Mouse (Mus musculus): ENCODE measurements around the gene Epb41l1. TPM values are rescaled to one million over a fixed set of nuclear protein-coding genes. Genes with fewer than 3 reads are reported as not detected.

Gene Epb41l1
- polyA plus RNA-seq, 1 experiment from 2014 or later = 16.1 TPM

DNA sequence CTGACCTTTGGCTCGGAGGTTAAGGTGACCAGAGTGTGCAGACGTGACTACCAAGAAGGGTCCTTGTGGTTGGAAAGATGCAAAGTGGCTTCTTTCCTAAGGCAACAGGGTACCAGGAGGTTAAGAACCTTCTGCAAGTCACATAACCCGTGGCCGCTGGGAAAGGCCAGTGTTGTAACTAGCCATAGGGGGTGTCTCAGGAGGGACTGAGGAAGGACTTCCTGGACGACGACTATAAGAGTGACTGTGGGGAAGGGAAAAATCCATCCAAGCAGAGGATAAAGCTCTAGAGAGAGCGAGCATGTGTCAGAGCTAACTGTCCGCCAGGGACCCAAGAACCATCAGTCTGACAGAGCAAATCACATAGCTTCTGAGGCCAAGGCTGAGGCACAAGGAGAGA lies 48.8 kb downstream of the Epb41l1 start:
- no peak overlapping the region for H3K27ac ChIP-seq (replicated peaks)
- peaks cover 12% of the 10 kb centered on the region for H3K4me1 ChIP-seq (replicated peaks)
- no peak; the same call in 1 of the 2 replicates for ATAC-seq (ENCODE audit: low FRiP score, low read depth)
- no peak overlapping the region for H3K4me2 ChIP-seq
- H3K9me3 ChIP-seq = no peaks in the 10 kb centered on the region
- WGBS = 75% methylated on average over 8 of the region's 8 CpGs
- H3K4me3 ChIP-seq = no peak overlapping the region
- H3K9ac ChIP-seq = no peak overlapping the region
- H3K27me3 ChIP-seq = no peaks in the 10 kb centered on the region
- no peaks in the 10 kb centered on the region for H3K36me3 ChIP-seq

DNA sequence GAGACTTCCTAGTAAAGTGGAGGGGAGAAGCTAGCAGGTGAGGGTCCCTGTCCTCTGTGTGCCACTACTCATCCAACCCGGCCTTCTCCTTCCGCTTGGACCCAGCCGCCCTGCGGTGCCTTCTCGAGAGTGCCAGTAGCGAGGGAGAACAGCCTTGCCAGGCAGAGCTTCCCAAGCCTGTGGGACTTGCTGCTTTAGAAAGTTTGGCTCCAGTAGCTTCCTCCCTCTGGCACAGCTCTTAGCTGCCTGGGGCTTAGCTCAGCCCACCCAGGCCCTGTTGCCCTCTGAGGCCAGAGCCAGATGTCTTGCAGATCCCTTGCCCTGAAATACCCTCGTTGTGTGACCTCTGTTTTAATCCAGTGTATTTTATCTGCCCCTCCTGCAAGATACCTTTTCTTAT lies 50.2 kb downstream of the Epb41l1 start:
- Histone ChIP-seq H3K9ac (no peak overlapping the region), H3K4me3 (no peak overlapping the region), H3K4me1 (replicated peaks) (peaks cover 24% of the 10 kb centered on the region), H3K27me3 (no peaks in the 10 kb centered on the region), H3K9me3 (no peaks in the 10 kb centered on the region), H3K36me3 (no peaks in the 10 kb centered on the region), H3K27ac (replicated peaks) (no peak overlapping the region), H3K4me2 (no peak overlapping the region)
- 73% methylated on average over 7 of the region's 7 CpGs for WGBS
- no peak for ATAC-seq (ENCODE audit: low FRiP score, low read depth)

DNA sequence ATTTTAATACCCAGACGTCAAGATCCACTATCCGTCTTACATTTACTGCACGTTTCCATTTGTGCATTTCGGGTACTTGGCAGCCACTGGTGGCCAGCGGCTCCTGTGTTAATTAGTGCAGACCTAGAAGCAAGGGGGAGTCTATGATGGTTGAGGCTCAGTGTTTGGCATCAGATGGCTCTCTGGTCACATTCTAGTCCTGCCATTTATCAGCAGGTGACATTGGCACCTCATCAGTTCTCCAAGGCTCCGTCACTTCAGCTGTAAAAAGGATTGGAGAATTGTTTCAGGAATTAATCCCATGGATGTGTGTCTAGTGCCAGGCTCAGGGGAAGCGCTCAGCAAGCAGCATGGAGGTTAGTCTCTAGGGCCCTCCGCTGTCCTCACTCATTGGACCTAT lies 51.6 kb downstream of the Epb41l1 start:
- H3K4me2 ChIP-seq = no peak overlapping the region
- H3K27ac ChIP-seq (replicated peaks) = no peak overlapping the region
- H3K9me3 ChIP-seq = no peaks in the 10 kb centered on the region
- WGBS = 79% methylated on average over 8 of the region's 8 CpGs
- no peaks in the 10 kb centered on the region for H3K36me3 ChIP-seq
- H3K27me3 ChIP-seq = no peaks in the 10 kb centered on the region
- no peak overlapping the region for H3K4me3 ChIP-seq
- no peak for ATAC-seq (ENCODE audit: low FRiP score, low read depth)
- peaks cover 37% of the 10 kb centered on the region for H3K4me1 ChIP-seq (replicated peaks)
- H3K9ac ChIP-seq = no peak overlapping the region

DNA sequence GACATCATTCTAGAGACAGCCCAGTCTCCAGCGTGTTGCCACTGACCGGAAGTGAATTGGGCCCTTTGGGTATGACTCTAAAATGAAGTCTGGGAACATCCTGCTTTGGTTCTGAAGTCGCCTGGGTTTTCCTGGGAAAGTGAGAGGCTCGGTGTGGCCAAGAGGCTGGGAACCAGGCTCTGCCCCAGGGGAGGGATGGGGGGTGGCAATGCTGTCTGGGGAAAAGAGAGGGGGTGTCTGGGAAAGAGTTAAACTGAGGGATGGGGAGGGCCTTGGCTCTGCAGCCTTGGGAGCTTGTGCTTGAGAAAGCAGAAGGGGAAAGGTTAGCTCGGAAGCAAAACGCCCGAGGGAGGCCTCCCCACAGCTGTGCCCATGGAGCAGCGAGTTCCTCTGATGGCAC lies 53.0 kb downstream of the Epb41l1 start:
- Histone ChIP-seq H3K4me1 (replicated peaks) (peaks cover 40% of the 10 kb centered on the region), H3K27ac (replicated peaks) (no peak overlapping the region)

DNA sequence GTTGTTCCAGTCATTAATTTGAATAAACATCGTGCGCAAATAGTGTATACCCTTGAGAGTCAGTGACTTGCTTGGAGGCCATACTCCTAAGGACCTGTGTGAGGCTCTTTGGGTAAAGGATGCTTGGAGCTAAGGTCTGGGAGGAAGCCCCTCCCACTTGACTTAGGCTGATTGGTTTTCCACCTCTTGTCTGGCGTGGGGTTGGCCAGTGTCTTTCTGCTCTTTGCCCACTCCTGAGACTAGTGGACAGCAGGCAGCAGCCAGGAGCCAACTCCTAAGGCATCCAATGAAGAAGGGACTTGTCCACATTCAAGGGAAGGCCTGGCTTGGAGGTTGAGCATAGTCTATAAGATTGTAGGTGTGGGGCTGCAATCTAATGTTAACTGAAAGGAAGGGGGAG lies 53.4 kb downstream of the Epb41l1 start:
- 42% methylated on average over 3 of the region's 3 CpGs for whole genome bisulfite sequencing
- H3K4me1 ChIP-seq (replicated peaks) = peaks cover 38% of the 10 kb centered on the region
- peak overlapping the region; percentile 89; the same call in 1 of the 2 replicates for H3K4me2 ChIP-seq

More for the DNA sequence above, 53.0 kb downstream of the Epb41l1 start:
- Histone ChIP-seq H3K9ac (no peak overlapping the region), H3K27me3 (no peaks in the 10 kb centered on the region), H3K4me2 (no peak overlapping the region), H3K4me3 (no peak overlapping the region), H3K36me3 (no peaks in the 10 kb centered on the region), H3K9me3 (no peaks in the 10 kb centered on the region)
- no peak for ATAC-seq (ENCODE audit: low FRiP score, low read depth)
- WGBS = 63% methylated on average over 8 of the region's 8 CpGs

DNA sequence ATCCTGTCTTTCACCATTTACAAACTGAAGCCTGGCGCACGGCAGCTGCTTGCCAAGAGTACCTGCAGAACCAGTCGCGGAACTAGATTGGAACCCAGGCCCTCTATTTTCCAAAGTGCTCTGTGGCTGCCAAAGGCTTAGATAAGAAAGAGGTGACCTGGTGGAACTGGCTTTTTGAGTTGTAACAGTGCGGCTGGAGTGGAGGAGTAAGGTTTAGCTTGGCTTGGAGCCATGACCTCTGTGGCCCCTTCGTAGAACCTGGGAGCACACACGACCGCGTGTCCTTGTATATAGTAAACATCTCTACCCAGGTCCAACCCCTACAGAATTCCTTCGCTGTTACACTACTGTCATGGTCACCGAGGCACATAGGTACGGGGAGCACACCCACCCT lies 54.2 kb downstream of the Epb41l1 start:
- 30% methylated on average over 12 of the region's 12 CpGs for WGBS

More for the DNA sequence above, 53.4 kb downstream of the Epb41l1 start:
- Histone ChIP-seq H3K27ac (replicated peaks) (no peak overlapping the region), H3K9ac (no peak overlapping the region), H3K36me3 (no peaks in the 10 kb centered on the region), H3K9me3 (no peaks in the 10 kb centered on the region), H3K27me3 (no peaks in the 10 kb centered on the region), H3K4me3 (no peak overlapping the region)
- ATAC-seq (ENCODE audit: low FRiP score, low read depth) = no peak

DNA sequence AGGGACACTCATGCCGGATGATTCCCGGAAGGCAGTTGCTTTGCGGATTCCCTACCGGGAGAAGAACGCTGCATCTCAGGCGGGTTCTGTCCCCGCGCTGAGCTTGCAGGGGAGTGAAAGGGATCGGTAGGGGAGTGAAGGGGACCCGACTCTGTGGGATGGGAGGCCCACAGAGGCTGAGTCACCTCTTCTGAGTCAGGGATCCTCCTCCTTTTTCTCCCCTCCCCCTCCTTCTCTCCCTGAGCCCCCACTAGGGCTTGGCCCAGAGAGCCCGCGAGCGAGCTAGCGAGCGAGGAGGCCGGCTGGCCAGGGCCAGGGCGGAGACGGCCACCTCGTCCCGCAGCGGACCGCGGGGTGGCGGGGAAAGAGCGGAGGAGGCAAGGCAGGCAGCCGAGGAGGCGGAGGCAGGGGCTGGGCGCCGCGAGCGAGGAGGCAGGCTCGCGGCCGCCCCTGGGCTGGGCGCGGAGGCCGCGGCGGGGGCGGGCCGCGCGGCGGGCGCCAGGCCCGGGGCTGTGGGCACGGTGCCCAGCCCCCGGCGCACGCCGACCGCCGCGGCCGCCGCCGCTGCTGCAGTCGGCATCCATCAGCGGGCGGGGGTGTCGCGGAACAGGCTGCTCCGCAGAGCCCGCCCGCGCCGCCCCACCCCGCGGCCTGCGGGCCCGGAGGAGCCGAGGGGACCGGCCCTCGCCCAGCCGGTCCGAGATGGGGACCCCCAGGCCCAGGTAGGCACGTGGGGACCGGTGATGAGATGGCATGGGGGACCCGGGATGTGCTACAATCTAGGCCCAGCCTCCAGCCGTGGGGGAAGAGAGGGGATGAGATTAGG lies 54.8 kb downstream of the Epb41l1 start:
- Histone ChIP-seq H3K27ac (replicated peaks) (peak overlapping the region; percentile 75), H3K9me3 (no peaks in the 10 kb centered on the region), H3K4me3 (peak overlapping the region; percentile 60), H3K4me2 (peak overlapping the region; percentile 89), H3K27me3 (no peaks in the 10 kb centered on the region), H3K4me1 (replicated peaks) (peaks cover 38% of the 10 kb centered on the region), H3K36me3 (no peaks in the 10 kb centered on the region), H3K9ac (peak overlapping the region; percentile 86)
- under 1% methylated on average over 58 of the region's 80 CpGs for WGBS
- ATAC-seq (ENCODE audit: low FRiP score, low read depth) = peak; percentile 71

More for the DNA sequence above, 54.2 kb downstream of the Epb41l1 start:
- Histone ChIP-seq H3K27me3 (no peaks in the 10 kb centered on the region), H3K4me2 (peak overlapping the region; percentile 89), H3K27ac (replicated peaks) (peak overlapping the region; percentile 75), H3K4me3 (peak overlapping the region; percentile 60), H3K9ac (peak overlapping the region; percentile 86), H3K36me3 (no peaks in the 10 kb centered on the region), H3K9me3 (no peaks in the 10 kb centered on the region), H3K4me1 (replicated peaks) (peaks cover 38% of the 10 kb centered on the region)
- ATAC-seq (ENCODE audit: low FRiP score, low read depth) = peak; percentile 36

DNA sequence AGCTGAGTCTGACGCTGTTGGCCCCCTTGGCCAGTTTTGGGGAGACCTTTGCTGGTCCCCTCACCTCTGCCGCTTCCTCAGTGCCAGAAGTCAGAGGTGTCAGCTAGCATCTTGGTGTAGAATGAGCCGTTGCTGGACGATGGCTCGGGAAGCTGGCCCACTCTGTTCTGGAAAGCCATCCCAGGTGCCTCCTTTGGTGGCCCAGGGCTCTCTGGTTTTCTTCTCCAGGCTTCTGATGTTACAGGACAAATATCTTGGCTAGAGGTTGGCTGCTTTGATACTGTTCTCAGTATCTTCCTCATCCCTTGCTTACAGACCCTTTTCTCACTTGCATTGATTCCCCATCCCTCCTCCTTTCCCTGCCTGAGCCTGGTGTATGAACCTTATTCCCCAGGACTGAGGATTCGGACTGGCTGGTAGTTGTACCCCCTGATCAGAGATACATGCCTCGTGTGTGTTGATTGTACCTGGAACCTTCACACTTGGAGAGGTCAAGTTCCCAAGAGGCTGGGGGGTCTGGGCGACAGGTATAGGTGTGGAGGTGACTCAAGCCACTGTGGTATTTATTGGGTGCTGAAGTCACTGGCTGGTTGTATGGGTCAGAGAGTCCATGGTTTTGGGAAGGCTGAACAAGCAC lies 55.5 kb downstream of the Epb41l1 start:
- H3K4me3 ChIP-seq = peak overlapping the region; percentile 60
- H3K9me3 ChIP-seq = no peaks in the 10 kb centered on the region
- 26% methylated on average over 8 of the region's 8 CpGs for WGBS
- ATAC-seq (ENCODE audit: low FRiP score, low read depth) = no peak; the same call in 1 of the 2 replicates
- H3K36me3 ChIP-seq = no peaks in the 10 kb centered on the region
- H3K4me2 ChIP-seq = peak overlapping the region; percentile 89
- no peaks in the 10 kb centered on the region for H3K27me3 ChIP-seq
- peak overlapping the region; percentile 86 for H3K9ac ChIP-seq
- H3K4me1 ChIP-seq (replicated peaks) = peaks cover 38% of the 10 kb centered on the region
- peak overlapping the region; percentile 75 for H3K27ac ChIP-seq (replicated peaks)

DNA sequence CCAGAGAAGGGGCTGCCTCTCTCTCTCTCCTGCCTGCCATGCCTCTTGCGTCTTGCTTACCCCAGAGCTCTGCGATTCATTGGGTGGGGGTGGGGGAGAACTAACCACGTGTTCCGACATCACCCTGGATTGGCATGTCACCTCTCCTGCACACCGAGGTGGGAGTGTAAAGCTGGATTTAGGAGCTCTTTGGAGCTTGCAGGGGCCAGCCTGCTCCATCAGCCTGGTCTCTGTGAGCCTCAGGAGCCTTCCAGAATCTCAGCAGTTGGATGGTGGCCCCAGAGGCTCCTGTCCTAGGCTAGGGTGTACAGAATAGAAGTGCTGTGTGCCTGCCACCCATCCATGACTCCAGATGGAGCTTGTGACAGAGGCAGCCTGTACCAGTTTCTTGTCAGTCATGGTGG lies 56.0 kb downstream of the Epb41l1 start:
- Histone ChIP-seq H3K9ac (peak overlapping the region; percentile 19; the same call in 1 of the 2 replicates), H3K4me2 (peak overlapping the region; percentile 89), H3K36me3 (no peaks in the 10 kb centered on the region), H3K4me3 (peak overlapping the region; percentile 60), H3K4me1 (replicated peaks) (peaks cover 38% of the 10 kb centered on the region), H3K27me3 (no peaks in the 10 kb centered on the region), H3K27ac (replicated peaks) (no peak overlapping the region), H3K9me3 (no peaks in the 10 kb centered on the region)
- ATAC-seq (ENCODE audit: low FRiP score, low read depth) = no peak; the same call in 1 of the 2 replicates
- WGBS = 52% methylated on average over 5 of the region's 5 CpGs

DNA sequence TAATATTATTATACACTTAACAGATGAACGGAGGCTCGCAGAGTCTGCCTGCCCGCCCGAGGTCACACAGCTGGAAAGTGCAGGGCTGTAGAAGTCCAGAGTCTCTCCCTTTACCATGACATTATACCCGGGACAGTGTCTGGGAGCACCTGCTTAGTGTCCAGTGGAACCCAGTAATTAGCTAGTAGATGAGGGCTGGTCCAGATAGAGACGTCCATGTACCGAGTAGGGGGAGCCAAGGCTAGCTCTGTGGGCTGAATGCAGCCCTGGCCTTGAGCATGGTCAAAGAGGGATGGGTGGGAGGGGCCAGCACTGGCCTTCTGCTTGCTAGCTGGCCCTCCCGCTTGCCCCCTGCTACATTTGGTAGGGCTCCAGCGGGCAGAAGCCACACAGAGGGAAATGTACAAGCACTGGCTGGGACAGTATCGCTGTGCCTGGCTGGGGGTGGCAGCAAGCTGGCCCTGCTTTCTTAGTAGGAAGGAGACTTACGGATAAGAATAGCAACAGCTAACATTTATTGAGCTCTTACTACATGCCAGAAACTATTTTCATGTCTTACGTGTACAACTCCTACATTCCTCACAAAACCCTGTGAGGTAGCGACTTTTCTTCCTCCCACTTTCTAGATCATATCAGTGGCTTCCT lies 57.5 kb downstream of the Epb41l1 start:
- Histone ChIP-seq H3K27ac (replicated peaks) (no peak overlapping the region), H3K36me3 (no peaks in the 10 kb centered on the region), H3K9me3 (no peaks in the 10 kb centered on the region), H3K4me3 (no peak overlapping the region), H3K4me2 (no peak overlapping the region), H3K27me3 (no peaks in the 10 kb centered on the region), H3K9ac (no peak overlapping the region), H3K4me1 (replicated peaks) (peaks cover 38% of the 10 kb centered on the region)
- 80% methylated on average over 13 of the region's 13 CpGs for WGBS
- ATAC-seq (ENCODE audit: low FRiP score, low read depth) = no peak

DNA sequence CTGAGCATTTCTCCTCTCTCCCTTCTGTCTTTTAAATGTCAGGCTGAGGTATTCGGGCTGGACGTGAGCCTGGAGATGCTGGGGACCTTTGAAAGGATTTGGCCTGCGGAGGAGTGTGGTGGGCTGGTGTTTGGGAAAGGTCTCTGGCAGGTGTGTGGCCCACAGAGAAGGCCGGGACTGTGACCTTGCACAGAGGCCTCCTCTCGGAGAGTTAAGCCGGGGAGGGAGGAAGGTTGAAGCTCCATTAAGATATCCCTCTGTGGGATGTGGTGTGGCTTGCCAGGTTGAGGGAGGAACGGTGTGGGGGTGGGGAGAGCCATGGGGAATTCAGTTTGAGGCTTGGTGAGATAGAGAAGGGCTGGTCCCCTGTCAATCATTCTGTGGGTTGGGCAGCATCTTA lies 59.1 kb downstream of the Epb41l1 start:
- 66% methylated on average over 7 of the region's 7 CpGs for WGBS
- Histone ChIP-seq H3K4me3 (no peak overlapping the region), H3K27me3 (no peaks in the 10 kb centered on the region), H3K4me2 (no peak overlapping the region), H3K9me3 (no peaks in the 10 kb centered on the region), H3K36me3 (no peaks in the 10 kb centered on the region), H3K27ac (replicated peaks) (no peak overlapping the region), H3K4me1 (replicated peaks) (peaks cover 25% of the 10 kb centered on the region), H3K9ac (no peak overlapping the region)
- ATAC-seq (ENCODE audit: low FRiP score, low read depth) = no peak

DNA sequence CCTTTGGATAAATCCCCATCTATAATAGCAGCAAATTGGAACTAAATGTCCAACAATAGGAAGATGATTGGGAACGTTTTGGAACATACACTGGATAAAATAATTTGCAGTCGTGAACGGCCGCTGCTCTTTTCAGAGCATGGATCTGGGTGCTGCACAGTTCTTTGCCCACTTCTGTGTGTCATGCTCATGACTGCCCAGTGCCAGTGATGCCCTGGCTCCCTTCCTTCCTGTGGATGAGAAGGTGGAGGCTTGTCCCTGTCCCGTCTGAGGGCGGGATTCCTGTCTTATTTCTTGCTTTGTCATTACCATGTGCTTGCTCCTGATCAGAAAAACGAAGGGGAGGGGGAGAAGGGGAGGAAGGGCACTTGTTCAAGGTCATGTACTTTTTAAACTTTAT lies 59.6 kb downstream of the Epb41l1 start:
- WGBS = 80% methylated on average over 7 of the region's 7 CpGs
- no peak for ATAC-seq (ENCODE audit: low FRiP score, low read depth)
- Histone ChIP-seq H3K27ac (replicated peaks) (no peak overlapping the region), H3K4me3 (no peak overlapping the region), H3K4me1 (replicated peaks) (peaks cover 21% of the 10 kb centered on the region), H3K27me3 (no peaks in the 10 kb centered on the region), H3K4me2 (no peak overlapping the region), H3K9ac (no peak overlapping the region), H3K9me3 (no peaks in the 10 kb centered on the region), H3K36me3 (no peaks in the 10 kb centered on the region)
